Mouse (Mus musculus) spleen, adult 12 weeks (tissue): Measurements from ENCODE around the gene Tusc2.
"Not testable (repeated sequence)": the region's sequence is repeated elsewhere in the genome, so short reads cannot be mapped to it uniquely, and the experiment has no call there.

Source experiments
- DNase-seq: peaks from one replicate; pipeline ENCODE4 v3.0.0; 2022; ENCODE audit warnings: low spot score

The Tusc2 gene

DNA sequence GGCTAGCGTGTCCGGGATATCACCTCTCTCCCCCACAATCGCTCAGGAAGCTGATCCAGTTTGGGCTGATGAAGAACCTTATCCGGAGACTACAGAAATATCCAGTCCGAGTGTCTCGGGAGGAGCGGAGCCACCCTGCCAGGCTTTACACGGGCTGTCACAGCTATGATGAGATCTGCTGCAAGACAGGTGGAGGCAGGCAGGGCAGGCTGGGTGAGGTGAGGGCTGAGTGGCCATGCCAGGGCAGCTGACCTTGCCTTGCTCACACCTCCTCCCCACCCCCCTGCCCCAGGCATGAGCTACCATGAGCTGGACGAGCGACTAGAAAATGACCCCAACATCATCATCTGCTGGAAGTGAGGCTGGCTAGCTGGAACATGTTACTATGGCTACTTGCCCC, 17.9 kb upstream of the Tusc2 start:
- DNase-seq, result no peak

DNA sequence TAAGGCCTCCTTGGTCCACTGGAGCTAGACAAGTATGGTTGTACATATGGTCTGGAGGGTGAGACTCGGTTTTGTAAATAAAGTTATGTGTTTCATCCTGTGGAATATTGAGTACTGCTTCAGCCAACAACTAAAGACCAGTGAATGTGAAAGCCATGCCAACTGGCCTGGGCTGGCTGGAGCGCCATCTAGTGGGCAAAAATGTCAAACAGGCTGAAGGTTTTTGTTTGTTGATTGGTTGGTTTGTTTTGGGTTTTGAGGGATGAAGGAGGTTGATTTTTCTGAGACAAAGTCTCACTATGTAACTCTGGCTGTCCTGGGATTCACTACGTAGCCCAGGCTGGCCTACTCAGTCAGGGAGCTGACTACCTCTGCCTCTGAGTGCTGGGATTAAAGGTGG, 17.5 kb upstream of the Tusc2 start:
- peak; percentile 69 for DNase-seq

DNA sequence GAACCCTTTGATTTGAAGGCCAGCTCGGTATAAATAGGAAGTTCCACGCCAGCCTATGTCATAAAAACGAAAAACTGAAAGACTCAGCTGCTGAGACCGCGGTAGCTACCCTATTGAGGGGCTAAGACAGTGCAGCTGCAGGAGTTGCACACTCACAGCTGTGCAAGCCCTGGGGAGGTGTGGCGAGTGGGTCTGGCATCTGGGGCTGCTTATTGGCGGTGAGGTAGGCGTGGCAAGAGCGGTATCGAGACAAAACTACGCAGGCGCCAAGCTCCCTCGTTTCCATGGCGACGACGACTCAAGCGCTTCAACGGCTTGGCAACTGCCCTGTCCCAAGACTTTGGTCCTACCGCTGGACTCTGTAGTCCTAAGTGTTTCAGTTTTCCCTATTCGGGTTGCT, 16.0 kb upstream of the Tusc2 start, which contains the start of gene Zmynd10:
Gene Zmynd10 (plus strand): TSS at position 273 of the 400 bp plus-strand sequence.
- peak; percentile 69 for DNase-seq

DNA sequence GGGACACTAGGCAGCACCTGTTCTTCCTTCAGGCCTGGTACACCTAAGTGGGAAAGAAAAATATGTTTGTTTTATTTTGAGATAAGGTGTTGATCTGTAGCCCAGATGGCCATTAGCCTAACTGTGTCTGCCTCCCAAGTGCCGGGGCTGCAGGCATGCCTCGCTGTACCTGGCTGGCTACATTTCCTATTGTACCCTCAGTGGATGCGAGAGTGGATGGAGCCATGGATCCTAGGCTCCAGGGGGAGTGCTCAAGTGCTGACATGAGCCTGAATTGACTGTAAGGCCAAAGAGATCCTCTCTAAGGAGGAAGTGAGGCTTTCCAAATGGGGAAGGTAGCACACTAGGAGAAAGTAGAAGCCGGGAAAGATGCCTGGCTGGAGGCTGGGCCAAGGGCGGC, 15.1 kb upstream of the Tusc2 start:
- no peak for DNase-seq

DNA sequence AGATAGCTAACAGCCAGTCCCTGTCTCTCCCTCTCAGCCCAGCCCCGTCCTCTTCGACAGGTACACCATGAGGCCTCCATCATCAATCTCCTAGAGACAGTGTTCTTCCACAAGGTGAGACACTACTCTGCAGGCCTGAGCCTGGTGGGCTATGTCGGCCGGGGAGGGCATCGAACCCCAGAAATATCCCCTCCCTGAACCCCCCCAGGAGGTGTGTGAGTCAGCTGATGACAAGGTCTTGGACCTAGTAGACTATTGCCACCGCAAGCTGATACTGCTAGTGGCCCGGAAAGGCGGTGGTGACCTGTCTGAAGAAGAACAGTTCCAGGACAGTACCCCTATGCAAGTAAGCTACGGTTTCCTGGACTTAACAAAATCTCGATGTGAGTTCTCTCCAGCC, 14.2 kb upstream of the Tusc2 start:
- DNase-seq, result no peak

DNA sequence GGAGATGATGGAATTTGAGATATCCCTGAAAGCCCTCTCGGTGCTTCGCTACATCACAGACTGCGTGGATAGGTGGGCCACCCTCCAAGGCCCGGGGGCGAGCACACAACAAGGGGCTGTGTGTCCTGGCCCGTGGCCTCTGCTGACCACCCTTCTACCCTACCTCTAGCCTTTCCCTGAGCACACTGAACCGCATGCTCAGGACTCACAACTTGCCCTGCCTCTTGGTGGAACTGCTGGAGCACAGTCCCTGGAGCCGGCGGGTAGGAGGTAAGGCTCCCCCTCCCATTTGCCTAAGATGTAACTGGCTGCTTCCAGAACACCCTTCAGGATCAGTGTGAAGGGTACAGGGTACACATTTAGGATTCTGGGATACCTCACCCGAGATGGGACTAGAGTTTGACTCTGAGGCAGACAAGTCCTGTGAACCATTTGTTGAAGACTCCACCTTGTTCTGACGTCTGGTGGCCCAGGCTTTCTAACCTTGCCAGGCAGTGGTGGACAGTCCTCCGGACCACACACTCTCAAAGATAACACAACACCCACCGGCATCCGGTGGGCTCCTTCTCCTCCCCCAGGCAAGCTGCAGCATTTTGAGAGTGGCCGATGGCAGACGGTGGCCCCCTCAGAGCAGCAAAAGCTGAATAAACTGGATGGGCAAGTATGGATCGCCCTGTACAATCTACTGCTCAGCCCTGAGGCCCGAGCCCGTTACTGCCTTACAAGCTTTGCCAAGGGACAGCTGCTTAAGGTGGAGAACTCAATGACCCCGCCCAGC, 13.6 kb upstream of the Tusc2 start:
- no peak for DNase-seq

DNA sequence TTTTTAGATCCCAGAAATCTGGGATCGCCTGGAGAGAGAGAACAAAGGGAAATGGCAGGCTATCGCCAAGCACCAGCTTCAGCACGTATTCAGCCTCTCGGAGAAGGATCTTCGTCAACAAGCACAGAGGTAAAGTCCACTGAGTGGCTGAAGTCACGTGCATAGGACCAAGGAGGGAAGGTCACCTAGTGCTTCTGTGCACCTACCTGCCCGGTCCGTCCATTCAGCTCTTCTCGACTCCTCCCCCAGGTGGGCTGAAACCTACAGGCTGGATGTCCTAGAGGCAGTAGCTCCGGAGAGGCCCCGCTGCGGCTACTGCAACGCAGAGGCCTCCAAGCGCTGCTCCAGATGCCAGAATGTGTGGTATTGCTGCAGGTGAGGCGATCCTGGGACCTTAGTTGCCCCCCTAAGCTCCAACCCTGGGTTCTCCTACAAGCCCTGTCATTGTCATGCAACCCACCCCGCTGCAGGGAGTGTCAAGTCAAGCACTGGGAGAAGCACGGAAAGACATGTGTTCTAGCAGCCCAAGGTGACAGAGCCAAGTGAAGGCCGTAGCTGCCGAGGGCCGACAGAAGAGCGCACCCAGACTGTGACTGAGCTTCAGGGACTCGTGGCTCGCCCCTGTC, 12.5 kb upstream of the Tusc2 start:
- no peak for DNase-seq

DNA sequence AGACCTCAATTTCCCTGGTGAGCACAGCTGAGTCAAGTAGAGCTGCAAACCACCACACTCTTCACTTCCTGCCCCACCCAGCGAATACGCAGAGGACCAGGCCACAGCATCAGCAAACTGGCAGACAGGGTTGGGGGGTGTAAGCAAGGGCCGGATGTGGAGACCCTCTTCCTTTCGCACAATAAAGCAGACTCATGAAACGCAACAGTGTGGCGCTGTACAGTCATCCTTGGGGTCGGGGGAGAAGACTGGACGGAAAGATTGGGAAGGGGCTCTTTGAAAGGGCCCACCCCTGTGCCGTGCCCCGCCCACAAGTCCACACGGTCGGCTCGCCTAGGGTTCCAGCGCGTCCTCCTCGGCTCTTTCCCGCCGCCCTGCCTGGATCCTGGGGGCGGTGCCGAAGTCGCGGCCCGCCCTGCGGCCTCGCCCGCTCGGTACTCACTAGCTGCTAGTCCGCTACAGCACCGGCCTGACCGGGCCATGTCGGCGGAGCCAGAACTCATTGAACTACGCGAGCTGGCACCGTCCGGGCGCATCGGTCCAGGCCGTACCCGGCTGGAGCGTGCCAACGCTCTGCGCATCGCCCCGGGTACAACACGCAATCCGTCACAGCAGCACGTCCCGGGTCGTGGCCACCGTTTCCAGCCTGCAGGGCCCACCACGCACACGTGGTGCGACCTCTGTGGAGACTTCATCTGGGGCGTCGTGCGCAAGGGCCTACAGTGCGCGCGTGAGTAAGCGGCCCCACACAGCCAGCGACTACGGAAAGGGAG, 11.8 kb upstream of the Tusc2 start, which contains the start of gene Rassf1:
Gene Rassf1 (plus strand): TSS at position 439 of the 773 bp plus-strand sequence.
- DNase-seq, result peak; percentile 64

DNA sequence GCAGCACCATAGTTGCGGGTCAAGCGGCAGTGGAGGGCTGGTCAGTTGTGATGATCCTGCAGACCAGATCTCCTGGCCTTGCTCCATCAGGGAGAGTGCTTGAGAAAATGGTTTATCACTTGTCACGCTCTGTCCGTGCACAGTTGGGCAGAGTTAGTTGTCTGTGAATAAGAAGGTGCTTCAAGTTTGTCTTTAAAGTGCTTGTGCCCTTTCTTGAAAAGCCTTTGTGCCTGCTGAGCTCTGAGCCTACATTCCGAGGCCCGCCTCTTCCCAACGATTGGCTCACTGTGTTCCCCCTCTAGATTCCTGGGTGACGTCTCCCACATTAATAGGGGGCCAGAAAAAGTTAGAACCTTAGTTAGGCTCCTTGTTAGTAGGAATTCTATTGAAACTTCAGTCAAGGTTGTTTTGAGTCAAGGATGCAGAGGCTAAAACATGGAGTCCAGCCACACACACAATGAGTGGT, 11.1 kb upstream of the Tusc2 start:
- DNase-seq, result no peak

DNA sequence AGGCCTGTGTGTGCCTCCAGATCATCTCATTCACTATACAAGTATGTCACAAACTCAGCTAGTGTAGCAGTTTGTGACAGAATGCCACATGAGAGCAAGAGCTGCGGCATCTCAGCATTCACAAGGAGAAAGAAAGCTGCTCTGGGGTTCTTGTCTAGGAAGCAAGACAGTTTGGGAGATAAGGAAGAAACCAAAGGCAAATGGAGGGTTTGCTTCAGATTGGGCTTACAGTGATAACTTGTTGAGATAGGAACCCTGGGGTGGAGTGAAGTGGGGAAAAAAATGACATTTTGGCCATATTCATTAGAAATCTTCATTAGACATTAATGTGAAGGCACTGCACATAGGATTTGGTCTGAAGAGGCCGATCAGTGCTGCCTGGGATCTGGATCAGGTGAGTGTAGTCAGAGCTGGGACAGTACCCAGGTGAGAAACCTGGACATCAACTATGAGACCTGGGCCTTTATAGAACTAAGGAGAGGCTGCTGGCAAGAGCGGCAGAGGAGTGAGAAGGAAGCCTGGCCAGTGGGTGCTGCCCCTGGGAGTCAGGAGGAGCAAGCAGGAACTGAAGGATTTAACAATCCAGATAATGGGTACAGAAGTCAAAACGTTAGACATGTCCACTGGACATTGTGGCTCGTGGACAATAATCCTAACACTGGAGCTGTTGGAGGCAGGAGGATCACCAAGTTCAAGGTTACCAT, 10.2 kb upstream of the Tusc2 start:
- DNase-seq, result no peak

DNA sequence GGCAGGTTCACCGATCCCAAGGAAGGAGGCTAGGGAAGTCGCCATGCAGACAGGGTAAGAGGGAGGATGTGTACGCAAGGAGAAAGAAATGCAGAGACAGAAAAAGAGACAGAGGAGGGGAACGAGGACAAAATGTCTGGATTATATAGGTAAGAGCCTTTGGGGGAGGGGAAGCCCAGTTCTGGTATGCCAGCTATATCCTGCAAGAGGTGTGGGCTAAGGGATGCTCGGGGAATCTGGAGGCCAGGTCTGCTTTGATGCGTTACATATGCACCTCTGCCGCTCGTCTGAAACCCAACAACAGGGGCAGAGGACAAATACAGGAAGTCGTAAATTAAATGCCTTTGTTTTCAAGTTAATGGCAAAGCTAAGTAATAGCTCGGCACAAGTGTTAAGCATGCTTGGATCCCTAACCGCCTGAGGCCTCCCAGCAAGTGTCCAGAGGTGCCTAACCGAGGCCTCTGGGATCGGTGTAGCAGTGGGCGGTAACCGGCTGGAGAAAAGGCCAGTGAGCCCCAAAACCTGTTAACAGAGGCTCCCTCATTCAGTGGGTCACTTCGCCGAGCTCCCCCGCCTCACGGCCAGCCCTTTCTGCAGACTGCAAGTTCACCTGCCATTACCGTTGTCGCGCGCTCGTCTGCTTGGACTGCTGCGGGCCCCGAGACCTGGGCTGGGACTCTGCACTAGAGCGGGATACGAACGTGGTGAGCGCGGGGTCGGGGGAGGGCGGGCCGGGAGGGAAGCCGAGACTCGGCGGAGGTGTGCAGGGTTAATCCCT, 9.3 kb upstream of the Tusc2 start:
- no peak for DNase-seq

DNA sequence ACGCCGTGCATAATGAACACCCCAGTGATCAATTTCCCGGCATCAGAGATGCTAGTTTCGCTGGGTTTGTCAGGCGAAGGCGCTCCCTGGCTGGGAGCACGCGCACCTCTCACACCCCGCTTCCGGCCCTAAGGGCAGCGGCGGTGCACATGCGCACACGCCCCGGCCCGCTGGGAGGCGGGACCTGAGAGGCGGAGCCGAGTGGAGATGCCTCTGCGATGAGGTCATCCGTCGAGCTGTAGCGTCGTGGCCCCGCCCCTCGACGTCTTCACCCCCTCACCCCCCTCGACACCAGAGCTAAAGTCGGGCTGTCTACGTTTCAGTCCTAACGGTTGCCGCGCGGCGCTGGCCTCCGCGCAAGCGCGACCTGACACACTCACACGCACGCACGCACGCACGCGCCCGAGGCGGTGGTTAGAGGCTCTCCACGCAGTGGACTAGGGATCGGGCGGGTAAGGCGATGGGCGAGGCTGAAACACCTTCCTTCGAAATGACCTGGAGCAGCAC, 8.7 kb upstream of the Tusc2 start:
- DNase-seq, result peak; percentile 94

DNA sequence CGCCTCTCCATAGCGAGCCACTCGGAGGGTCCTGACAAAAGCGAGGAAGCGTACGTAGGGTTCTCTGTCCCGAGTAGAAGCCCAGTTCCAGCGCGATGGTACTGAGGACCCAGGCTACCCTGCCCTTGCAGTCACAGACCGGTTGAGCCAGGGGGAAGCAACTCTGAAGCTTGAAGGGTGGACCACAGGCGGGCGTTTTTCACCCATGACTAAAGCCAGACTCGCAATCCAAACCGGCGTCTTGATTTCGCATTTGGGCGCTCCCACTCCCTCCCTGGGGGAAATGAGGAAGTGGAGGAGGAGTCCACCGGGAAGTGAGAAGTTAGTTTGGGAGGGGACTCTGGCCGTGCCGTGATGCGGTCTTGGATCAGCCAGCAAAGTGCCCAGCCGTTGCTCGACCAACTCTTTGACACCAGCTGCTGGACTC, 8.0 kb upstream of the Tusc2 start:
- DNase-seq, result no peak

DNA sequence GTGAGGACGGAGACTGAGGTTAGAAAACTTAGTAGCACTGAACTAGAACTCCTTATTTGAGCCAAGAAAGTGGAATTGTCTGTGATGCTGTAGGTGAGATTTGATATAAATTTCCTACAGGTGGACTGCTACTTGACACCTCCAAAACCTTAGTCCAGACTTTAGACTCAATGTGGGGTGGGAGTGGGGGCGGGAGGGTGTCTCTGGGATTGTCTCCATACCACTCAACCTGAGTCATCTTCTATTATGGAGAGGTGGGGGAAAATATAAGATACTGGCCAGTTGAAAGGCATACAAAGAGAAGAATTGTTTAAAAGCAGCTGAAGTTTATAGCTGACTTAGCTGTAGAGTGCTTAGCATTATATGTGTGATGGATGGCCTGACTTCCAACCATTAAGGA, 7.4 kb upstream of the Tusc2 start:
- no peak for DNase-seq

DNA sequence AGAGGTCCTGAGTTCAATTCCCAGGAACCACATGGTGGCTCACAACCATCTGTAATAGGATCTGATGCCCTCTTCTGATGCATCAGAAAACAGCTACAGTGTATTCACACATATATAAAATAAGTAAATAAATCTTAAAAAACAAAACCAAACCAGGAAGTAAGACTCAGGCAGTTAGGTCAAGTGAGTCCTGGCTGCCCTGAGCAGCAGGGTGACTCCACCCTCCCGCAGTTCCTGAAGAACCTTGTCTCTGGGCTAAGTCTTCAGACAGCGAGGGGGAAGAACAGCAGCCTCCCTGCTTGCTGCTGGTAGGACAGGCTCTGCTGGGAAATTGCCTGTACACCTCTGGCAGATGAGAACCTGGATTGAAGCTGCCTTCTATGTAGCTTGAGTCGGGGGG, 6.7 kb upstream of the Tusc2 start:
- DNase-seq, result no peak

DNA sequence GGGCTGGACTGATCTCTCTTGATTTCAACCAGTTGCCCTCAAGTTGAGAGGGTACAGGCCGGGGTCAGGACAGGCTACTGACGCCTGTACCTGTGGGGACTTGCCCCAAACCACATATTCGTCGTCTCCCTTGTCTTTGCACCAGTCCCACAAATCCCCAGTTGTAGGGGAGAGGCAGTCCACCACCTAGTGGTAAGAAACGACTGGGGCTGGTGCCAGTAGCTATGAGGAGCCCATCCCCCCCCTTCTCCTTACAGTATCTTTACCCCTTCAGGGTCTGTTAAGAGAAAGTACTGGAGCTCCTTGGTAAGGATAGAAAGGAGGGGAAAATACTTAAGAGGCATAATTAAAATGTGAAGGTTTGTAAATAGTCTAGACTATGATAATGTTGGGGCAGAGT, 2.5 kb downstream of the Tusc2 start:
- DNase-seq, result not testable (repeated sequence)

DNA sequence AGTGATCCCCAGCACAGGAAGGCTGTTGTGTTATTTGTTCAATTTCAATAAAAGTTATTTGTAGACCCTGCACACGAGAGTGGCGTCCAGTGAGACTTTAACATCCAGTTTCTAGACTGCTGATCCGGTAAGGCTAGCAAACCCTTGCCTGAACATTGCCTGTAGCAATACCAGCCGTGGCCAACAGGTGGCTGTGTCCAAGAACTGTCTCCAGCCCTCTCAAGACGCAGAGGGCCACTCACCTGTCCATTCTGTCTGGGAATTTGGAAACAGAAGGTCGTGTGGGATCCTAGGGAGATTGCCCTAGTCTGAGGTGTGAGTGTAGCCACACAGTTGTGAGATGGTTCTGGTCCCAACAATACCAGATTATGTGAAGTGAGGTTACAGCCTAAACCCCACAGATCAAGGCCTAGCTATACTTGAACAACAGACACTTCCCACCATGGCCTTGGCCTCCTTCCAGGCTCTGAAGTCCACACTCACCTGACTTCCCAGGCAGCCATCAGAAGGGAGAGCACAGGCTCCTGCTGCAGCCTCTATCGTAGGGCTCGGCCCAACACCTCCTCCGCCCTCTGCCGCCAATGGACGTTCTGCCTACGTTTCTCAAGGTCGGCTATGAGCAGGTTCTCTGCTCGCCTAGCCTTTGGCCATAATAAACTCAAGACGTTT, 3.1 kb downstream of the Tusc2 start:
- DNase-seq, result peak; percentile 70

DNA sequence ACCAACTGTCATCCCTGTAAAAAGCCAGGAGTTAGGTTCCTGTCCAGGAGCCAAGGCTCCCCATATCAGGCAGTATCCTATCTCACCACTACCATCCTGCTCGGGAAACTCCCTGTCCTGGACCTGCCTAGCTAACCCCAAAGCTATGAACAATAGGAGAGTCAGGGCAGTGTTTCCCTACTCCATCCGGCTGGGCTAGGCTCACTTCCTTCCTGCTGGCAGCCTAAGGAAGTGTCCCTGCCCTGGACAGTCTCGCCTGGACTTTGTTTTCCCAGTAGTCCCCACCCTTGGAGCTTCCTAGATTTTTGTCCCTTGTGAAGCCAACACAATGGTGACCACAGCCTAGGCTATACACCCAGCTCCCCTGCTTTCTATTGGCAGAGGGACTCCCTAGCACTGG, 3.8 kb downstream of the Tusc2 start:
- no peak for DNase-seq

DNA sequence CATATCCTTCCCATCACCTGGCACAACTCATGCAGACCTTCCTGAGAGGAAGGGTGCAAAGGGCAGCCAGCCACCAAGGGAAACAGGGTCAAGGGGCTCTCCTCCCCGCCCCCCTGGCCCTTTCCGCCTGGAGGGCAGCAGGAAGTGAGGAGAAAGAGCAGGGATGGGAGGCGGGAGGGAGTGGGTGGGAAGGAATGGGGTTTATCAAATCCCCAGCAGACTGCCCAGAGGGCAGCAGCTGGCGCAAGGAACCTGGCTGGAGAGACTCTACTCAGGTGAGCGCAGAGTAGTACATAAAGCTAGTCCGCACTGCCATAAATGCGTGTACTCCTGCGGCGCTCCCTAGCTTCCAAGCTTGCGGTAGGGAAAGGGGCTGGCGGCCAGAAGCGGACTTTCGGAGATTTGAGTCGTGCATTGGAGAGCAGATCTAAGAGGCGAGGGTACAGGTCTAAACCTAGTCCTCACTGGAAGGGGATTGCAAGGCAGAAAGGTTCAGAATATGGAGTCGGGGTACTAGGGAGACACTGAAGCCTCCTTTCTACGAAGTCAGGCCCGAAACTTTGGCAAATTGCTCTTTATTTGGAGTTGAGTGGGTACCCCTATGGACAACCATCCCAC, 4.8 kb downstream of the Tusc2 start, which contains the start of gene Hyal2:
Gene Hyal2 (plus strand): TSS at position 244 of the 618 bp plus-strand sequence.
- no peak for DNase-seq
